Mouse (Mus musculus) kidney, embryonic 15.5 days (tissue): ENCODE data around the gene Psmc3ip. TPM values are rescaled to one million over a fixed set of nuclear protein-coding genes. Genes with fewer than 3 reads are reported as not detected.

Source experiments
- ATAC-seq: fragments of 200-750 bp; cut with Nextera tagmentation; replicated peaks from 2 replicates; pipeline ENCODE4 v1.8.0; 2017; ENCODE audit warnings: moderate TSS enrichment; ENCODE audit not compliant: low FRiP score
- H3K27ac ChIP-seq: fragments of 300-500 bp; sonication (generic); 2 replicates; pipeline ENCODE4 v1.5.1; 2015; ENCODE audit warnings: mild to moderate bottlenecking, inconsistent platforms
- H3K27me3 ChIP-seq: fragments of 300-500 bp; sonication (generic); 2 replicates; pipeline ENCODE4 v1.6.1; 2015; ENCODE audit warnings: inconsistent platforms
- H3K36me3 ChIP-seq: fragments of 300-500 bp; sonication (generic); 2 replicates; pipeline ENCODE4 v1.6.1; 2015; ENCODE audit warnings: inconsistent platforms
- H3K4me1 ChIP-seq: fragments of 300-500 bp; sonication (generic); 2 replicates; pipeline ENCODE4 v1.6.1; 2015; ENCODE audit warnings: inconsistent platforms
- H3K4me2 ChIP-seq: fragments of 300-500 bp; sonication (generic); 2 replicates; pipeline ENCODE4 v1.6.1; 2015; ENCODE audit warnings: moderate library complexity, mild to moderate bottlenecking, inconsistent platforms
- H3K4me3 ChIP-seq: fragments of 300-500 bp; sonication (generic); replicated peaks from 2 replicates; pipeline ENCODE4 v1.5.1; 2015; ENCODE audit warnings: mild to moderate bottlenecking, inconsistent platforms
- H3K9ac ChIP-seq: fragments of 300-500 bp; sonication (generic); 2 replicates; pipeline ENCODE4 v1.6.1; 2015; ENCODE audit warnings: mild to moderate bottlenecking, inconsistent platforms
- H3K9me3 ChIP-seq: fragments of 300-500 bp; sonication (generic); replicated peaks from 2 replicates; pipeline ENCODE4 v1.6.1; 2016; ENCODE audit warnings: inconsistent platforms
- WGBS: fragments of 180-500 bp; shearing (Covaris S2); methylation state at CpG from one replicate; pipeline ENCODE4 v1.1.7; 2015; ENCODE audit warnings: mixed read lengths; 5-methylcytosine and 5-hydroxymethylcytosine counted together
- polyA plus RNA-seq: library from polyadenylated mRNA; unstranded; fragments of >200 nt; fragmentation: Nextera tagmentation; extraction: Ambion mirVana; gene quantifications from 2 replicates; pipeline ENCODE4 v1.2.1, GENCODE M21; 2015

Psmc3ip gene
- polyA plus RNA-seq, 1 experiment from 2014 or later = 37.3 TPM

DNA sequence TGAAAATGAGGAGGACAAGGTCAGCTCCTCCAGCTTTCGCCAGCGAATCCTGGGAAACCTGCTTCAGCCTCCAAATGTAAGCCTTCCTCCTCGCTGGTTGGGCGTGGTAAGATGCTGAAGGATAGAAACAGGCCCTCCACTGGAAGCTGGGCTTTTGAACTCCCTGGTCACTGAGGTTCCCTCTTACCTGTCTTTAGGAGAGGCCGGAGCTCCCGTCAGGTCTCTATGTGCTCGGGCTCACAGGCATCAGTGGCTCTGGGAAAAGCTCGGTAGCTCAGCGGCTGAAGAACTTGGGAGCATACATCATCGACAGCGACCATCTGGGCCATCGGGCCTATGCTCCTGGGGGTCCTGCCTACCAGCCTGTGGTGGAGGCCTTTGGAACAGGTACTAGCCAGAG, 10.4 kb downstream of the Psmc3ip start:
- Histone ChIP-seq H3K9ac (no peak overlapping the region), H3K27ac (no peak overlapping the region), H3K4me1 (peaks cover 57% of the 10 kb centered on the region), H3K36me3 (peaks cover 25% of the 10 kb centered on the region), H3K9me3 (no peaks in the 10 kb centered on the region), H3K4me3 (no peak overlapping the region), H3K4me2 (no peak overlapping the region), H3K27me3 (peaks cover 20% of the 10 kb centered on the region)
- no peak for ATAC-seq
- WGBS = 93% methylated on average over 12 of the region's 12 CpGs

DNA sequence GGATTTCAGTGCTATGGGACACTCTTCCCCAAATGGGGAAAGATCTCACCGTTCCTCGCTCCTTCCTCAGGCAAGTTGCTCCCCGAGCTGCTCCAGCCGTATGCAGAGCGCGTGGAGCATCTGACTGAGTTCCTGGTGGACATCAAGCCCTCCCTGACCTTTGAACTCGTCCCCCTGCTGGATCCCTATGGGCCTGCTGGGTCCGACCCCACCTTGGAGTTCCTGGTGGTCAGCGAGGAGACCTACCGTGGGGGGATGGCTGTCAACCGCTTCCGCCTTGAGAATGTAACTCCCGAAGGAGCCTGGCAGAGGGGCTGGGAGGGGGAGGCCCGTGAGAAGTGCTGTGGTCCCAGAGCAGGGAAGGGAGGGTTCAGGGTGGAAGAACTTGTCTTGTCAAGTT, 11.0 kb downstream of the Psmc3ip start:
- no peak overlapping the region for H3K4me2 ChIP-seq
- no peak overlapping the region for H3K27ac ChIP-seq
- H3K9ac ChIP-seq = no peak overlapping the region
- H3K27me3 ChIP-seq = peaks cover 25% of the 10 kb centered on the region
- no peak overlapping the region for H3K4me3 ChIP-seq
- no peaks in the 10 kb centered on the region for H3K9me3 ChIP-seq
- peaks cover 62% of the 10 kb centered on the region for H3K4me1 ChIP-seq
- H3K36me3 ChIP-seq = peaks cover 19% of the 10 kb centered on the region
- no peak for ATAC-seq
- 88% methylated on average over 14 of the region's 14 CpGs for WGBS

DNA sequence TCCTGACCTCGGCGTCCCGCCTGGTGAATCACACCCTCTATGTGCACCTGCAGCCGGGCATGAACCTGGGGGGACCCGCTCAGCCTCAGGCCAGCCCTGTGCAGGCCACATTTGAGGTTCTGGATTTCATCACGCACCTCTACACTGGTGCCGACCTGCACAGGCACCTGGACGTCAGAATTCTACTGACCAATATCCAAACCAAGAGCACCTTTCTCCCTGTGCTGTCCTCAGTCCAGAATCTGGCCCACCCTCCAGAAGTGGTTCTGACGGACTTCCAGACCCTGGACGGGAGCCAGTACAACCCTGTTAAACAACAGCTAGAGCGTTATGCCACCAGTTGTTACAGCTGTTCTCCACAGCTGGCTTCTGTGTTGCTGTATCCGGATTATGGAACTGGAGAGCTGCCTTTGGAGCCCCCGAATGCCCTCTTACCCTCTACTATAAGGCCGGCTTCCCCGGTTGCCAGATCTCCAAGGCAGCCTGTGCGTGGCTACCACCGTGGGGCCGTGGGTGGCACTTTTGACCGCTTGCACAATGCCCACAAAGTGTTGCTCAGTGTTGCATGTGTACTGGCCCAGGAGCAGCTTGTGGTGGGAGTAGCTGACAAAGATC, 12.0 kb downstream of the Psmc3ip start:
- peaks cover 15% of the 10 kb centered on the region for H3K36me3 ChIP-seq
- WGBS = 31% methylated on average over 19 of the region's 19 CpGs

DNA sequence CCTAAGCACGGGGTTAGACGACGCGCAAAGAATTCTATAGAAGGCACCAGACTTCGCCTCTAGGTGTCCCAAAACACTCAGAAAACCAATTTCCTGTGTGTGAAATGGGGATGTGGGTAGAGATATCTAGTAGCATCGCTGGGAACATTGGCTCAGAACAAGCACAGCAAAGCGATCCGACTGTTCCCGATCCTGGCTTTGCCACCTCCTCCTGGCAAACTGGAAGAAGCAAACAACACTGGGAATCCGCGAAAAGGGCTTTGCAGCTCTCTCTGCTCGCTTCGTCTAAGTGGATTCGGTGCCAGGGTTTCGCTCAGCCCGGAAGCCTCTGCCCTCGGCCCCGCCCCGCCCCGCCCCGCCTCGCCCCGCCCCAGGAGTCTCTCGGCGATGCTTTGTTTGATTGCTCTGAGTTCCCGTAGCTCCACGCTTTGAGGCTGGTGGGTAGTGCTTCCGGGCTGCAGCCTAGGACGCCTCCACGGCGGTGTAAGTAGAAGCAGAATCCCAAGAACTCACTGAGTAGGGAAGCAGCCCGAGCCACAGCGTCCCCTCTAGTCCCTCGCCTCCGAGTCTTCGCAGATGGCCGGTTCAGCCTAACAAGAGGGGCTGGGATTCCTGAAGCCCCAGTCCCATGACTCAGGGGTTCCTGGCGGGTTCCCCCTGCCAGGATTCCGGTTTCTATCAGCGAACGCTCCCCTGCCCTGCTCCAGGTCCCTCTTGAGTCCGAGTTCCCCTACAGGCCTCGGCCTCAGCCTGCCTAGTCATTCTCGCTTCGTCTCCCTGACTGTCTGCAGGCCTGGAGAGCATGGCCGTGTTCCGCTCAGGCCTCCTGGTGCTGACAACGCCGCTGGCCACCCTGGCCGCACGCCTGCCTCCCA, 12.8 kb downstream of the Psmc3ip start, which contains the start of gene Coasy:
Coasy (plus strand) TSS at position 358 of the 875 bp plus-strand sequence.
- peak within 1 kb of the TSS; percentile 90 for H3K4me3 ChIP-seq
- WGBS = under 1% methylated on average over 51 of the region's 51 CpGs
- H3K4me2 ChIP-seq = peak within 1 kb of the TSS; percentile 97
- peaks cover 15% of the 10 kb centered on the region for H3K36me3 ChIP-seq
- H3K4me1 ChIP-seq = peaks cover 51% of the 10 kb centered on the region
- H3K9ac ChIP-seq = peak within 1 kb of the TSS; percentile 98
- peak within 1 kb of the TSS; percentile 94 for H3K27ac ChIP-seq
- H3K27me3 ChIP-seq = peaks cover 43% of the 10 kb centered on the region
- ATAC-seq = peak; percentile 87
- no peaks in the 10 kb centered on the region for H3K9me3 ChIP-seq

More for the DNA sequence above, 12.0 kb downstream of the Psmc3ip start:
- peak overlapping the region; percentile 94 for H3K27ac ChIP-seq
- ATAC-seq = peak; percentile 11; the same call in 1 of the 2 replicates
- H3K9ac ChIP-seq = peak overlapping the region; percentile 98
- peak overlapping the region; percentile 90 for H3K4me3 ChIP-seq
- H3K27me3 ChIP-seq = peaks cover 36% of the 10 kb centered on the region
- H3K9me3 ChIP-seq = no peaks in the 10 kb centered on the region
- H3K4me2 ChIP-seq = peak overlapping the region; percentile 97
- peaks cover 58% of the 10 kb centered on the region for H3K4me1 ChIP-seq

DNA sequence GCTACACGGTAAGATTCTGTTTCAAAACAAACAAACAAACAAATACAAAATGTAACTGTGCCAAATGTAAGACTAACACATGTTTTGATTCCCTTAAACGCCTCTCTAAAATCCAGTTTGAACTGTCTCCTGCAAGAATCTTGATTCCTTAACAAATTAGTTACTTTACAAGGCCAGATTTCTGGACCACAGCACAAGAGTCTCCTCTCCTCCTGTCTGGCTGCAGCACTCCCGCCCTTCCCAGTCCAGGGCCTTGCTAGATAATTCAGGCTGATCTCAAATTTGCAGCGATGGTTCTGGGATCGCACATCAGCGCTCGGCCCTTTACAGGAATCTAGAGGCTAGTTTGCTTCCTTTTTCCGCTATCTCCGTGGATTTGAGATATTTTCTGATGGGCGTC, 13.6 kb downstream of the Psmc3ip start:
- no peak for ATAC-seq
- peak overlapping the region; percentile 90 for H3K4me3 ChIP-seq
- H3K27me3 ChIP-seq = peaks cover 50% of the 10 kb centered on the region
- peaks cover 19% of the 10 kb centered on the region for H3K36me3 ChIP-seq
- H3K27ac ChIP-seq = peak overlapping the region; percentile 94
- peak overlapping the region; percentile 97 for H3K4me2 ChIP-seq
- H3K4me1 ChIP-seq = peaks cover 46% of the 10 kb centered on the region
- no peaks in the 10 kb centered on the region for H3K9me3 ChIP-seq
- 6% methylated on average over 10 of the region's 10 CpGs for WGBS
- peak overlapping the region; percentile 55 for H3K9ac ChIP-seq

- no peak for ATAC-seq
- Histone ChIP-seq H3K36me3 (peaks cover 15% of the 10 kb centered on the region; the same call in 1 of the 2 replicates), H3K4me3 (no peak overlapping the region), H3K4me2 (no peak overlapping the region), H3K27me3 (peaks cover 53% of the 10 kb centered on the region), H3K9me3 (no peaks in the 10 kb centered on the region), H3K27ac (no peak overlapping the region), H3K4me1 (peaks cover 34% of the 10 kb centered on the region), H3K9ac (no peak overlapping the region)
- 70% methylated on average over 5 of the region's 5 CpGs for WGBS
These were observed 14.8 kb downstream of the Psmc3ip start for GRCm38 (mm10) chr11:101080421-101080820.

- peak overlapping the region; percentile 24 for H3K4me3 ChIP-seq
- peaks cover 33% of the 10 kb centered on the region for H3K4me1 ChIP-seq
- H3K4me2 ChIP-seq = peak overlapping the region; percentile 43
- WGBS = 4% methylated on average over 27 of the region's 27 CpGs
- no peaks in the 10 kb centered on the region for H3K9me3 ChIP-seq
- peaks cover 53% of the 10 kb centered on the region for H3K27me3 ChIP-seq
- H3K27ac ChIP-seq = no peak overlapping the region
- H3K9ac ChIP-seq = no peak overlapping the region
- ATAC-seq = no peak
- H3K36me3 ChIP-seq = 0 out of 2 replicates have a peak, but pooled peaks cover 10% of the 10 kb centered on the region
These were observed 15.5 kb downstream of the Psmc3ip start for GRCm38 (mm10) chr11:101079746-101080145.

DNA sequence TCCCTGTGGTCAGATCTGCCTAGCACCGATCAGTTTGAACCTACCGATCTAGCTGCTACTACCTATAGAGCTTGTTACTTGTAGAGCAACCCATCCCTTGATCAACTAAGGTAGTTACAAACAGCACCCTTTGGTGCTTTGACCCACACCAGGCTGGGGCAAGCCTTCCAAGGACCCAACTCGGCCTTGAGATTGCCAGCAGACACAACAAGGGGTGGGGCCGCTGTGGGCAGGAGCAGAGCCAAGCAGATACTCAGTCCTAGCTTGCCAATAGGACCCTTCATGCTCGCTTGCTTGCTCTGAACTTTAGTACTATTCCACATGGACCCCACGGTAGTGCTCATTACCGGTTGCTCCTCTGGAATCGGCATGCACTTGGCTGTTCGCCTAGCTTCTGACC, 17.1 kb downstream of the Psmc3ip start, which contains the start of gene Hsd17b1:
Hsd17b1 (plus strand) TSS at position 291 of the 400 bp plus-strand sequence.
- 0 out of 2 replicates have a peak, but pooled peaks cover 8% of the 10 kb centered on the region for H3K36me3 ChIP-seq
- 72% methylated on average over 9 of the region's 9 CpGs for WGBS
- peaks cover 53% of the 10 kb centered on the region for H3K27me3 ChIP-seq
- no peak within 1 kb of the TSS for H3K4me3 ChIP-seq
- H3K4me2 ChIP-seq = no peak within 1 kb of the TSS; the same call in 1 of the 2 replicates
- H3K9me3 ChIP-seq = no peaks in the 10 kb centered on the region
- no peak for ATAC-seq
- no peak within 1 kb of the TSS for H3K9ac ChIP-seq
- no peak within 1 kb of the TSS for H3K27ac ChIP-seq
- peaks cover 23% of the 10 kb centered on the region for H3K4me1 ChIP-seq

DNA sequence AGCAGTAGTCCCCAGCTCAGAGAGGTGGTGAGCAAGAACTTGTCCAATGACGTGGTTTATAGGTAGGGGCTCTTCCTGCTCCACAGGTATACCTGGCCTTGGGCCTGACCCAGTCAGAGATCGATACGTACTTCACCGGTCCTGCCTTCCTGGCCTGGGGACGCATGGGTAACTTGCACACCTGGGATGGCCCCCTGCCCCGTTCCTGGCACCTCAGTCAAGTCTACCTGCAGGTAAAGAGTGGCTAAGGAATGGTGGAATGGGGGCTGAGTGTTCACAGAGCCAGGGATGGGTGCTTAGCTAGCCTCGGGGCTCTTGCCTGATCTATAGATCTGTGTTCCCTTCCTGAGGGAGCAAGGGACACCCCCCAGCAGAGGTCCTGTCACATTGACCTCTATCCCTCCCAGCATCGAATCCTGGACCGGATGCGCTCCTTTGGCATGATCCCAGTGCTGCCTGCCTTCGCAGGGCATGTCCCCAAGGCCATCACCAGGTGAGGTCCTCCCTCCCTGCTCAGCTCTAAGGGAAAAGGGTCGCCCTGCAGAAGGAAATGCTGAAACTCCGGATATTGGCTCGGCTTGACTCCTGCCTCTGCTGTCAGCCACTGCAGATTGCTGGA, 23.3 kb downstream of the Psmc3ip start:
- Histone ChIP-seq H3K9ac (no peak overlapping the region), H3K9me3 (no peaks in the 10 kb centered on the region), H3K27ac (no peak overlapping the region), H3K4me1 (peaks cover 20% of the 10 kb centered on the region), H3K4me2 (no peak overlapping the region), H3K36me3 (0 out of 2 replicates have a peak, but pooled peaks cover 5% of the 10 kb centered on the region), H3K27me3 (peaks cover 18% of the 10 kb centered on the region), H3K4me3 (no peak overlapping the region)
- no peak for ATAC-seq
- WGBS = 73% methylated on average over 14 of the region's 14 CpGs

DNA sequence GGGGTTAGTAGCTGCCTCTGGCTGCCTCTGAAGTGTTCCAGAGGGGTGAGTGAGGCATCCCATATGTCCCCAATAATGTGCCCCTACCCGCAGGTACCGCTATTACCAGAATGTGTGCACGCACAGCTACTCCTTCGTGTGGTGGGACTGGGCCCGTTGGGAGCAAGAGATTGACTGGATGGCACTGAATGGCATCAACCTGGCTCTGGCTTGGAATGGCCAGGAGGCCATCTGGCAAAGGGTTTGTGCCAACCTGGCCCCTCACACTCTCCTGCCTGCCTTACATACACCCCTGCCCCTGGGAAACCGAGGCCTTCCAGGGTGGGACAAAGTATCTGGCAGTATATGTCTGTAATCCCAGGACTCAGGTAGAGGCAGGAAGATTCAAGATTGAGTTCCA, 24.2 kb downstream of the Psmc3ip start:
- WGBS = 77% methylated on average over 6 of the region's 6 CpGs
- peak overlapping the region; percentile 98 for H3K4me2 ChIP-seq
- peaks cover 13% of the 10 kb centered on the region; the same call in 1 of the 2 replicates for H3K27me3 ChIP-seq
- H3K27ac ChIP-seq = no peak overlapping the region
- peak overlapping the region; percentile 68 for H3K4me3 ChIP-seq
- ATAC-seq = no peak
- H3K4me1 ChIP-seq = peaks cover 29% of the 10 kb centered on the region
- H3K36me3 ChIP-seq = no peaks in the 10 kb centered on the region
- peak overlapping the region; percentile 74; the same call in 1 of the 2 replicates for H3K9ac ChIP-seq
- no peaks in the 10 kb centered on the region for H3K9me3 ChIP-seq

DNA sequence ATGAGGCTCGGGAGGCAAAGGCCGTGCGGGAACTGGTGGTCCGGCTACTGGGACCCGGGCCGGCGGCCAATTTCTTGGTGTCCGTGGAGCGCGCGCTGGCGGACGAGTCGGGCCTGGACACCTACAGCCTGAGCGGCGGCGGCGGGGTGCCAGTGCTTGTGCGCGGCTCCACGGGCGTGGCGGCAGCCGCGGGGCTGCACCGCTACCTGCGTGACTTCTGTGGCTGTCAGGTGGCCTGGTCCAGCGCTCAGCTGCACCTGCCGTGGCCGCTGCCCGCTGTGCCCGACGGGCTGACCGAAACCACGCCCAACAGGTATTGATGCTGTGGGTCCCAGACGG, 25.1 kb downstream of the Psmc3ip start:
- Histone ChIP-seq H3K36me3 (no peaks in the 10 kb centered on the region), H3K9me3 (no peaks in the 10 kb centered on the region), H3K27me3 (peaks cover 13% of the 10 kb centered on the region; the same call in 1 of the 2 replicates), H3K27ac (peak overlapping the region; percentile 5; the same call in 1 of the 2 replicates), H3K4me2 (peak overlapping the region; percentile 98), H3K4me1 (peaks cover 29% of the 10 kb centered on the region), H3K4me3 (peak overlapping the region; percentile 68), H3K9ac (peak overlapping the region; percentile 74)
- WGBS = under 1% methylated on average over 36 of the region's 36 CpGs
- peak; percentile 41 for ATAC-seq
